Mouse (Mus musculus) heart, postnatal 0 days (tissue): ENCODE measurements at regions not wholly inside any gene's neighbourhood (a gene's known extent, or its start where the extent isn't known, plus 50 kb on each side); places are given as distances from the start of the nearest gene placed in this dataset.

Source experiments
- ATAC-seq: fragments of 200-750 bp; cut with Nextera tagmentation; 2 replicates; pipeline ENCODE4 v1.8.0; 2017; ENCODE audit warnings: low read depth, moderate number of reproducible peaks, moderate library complexity; ENCODE audit not compliant: insufficient read depth
- DNase-seq: peaks from one replicate; pipeline ENCODE4 v3.0.0-alpha.2; 2016; ENCODE audit warnings: low spot score
- H3K27ac ChIP-seq: fragments of 300-500 bp; sonication (generic); 2 replicates; pipeline ENCODE4 v1.5.1; 2014; ENCODE audit warnings: low read depth, mild to moderate bottlenecking
- H3K27me3 ChIP-seq: fragments of 300-500 bp; sonication (generic); 2 replicates; pipeline ENCODE4 v1.6.1; 2014; ENCODE audit warnings: low read length, mixed read lengths; ENCODE audit not compliant: control insufficient read depth, insufficient read depth
- H3K36me3 ChIP-seq: fragments of 300-500 bp; sonication (generic); replicated peaks from 2 replicates; pipeline ENCODE4 v1.6.1; 2014; ENCODE audit warnings: low read length, mixed read lengths; ENCODE audit not compliant: control insufficient read depth, insufficient read depth
- H3K4me1 ChIP-seq: fragments of 300-500 bp; sonication (generic); 2 replicates; pipeline ENCODE4 v1.6.1; 2014; ENCODE audit warnings: antibody characterized with exemption; ENCODE audit not compliant: control insufficient read depth, insufficient read depth
- H3K4me2 ChIP-seq: fragments of 300-500 bp; sonication (generic); 2 replicates; pipeline ENCODE4 v1.6.1; 2014; ENCODE audit warnings: low read depth, mild to moderate bottlenecking, low read length, moderate library complexity
- H3K4me3 ChIP-seq: fragments of 300-500 bp; sonication (generic); 2 replicates; pipeline ENCODE4 v1.5.1; 2014; ENCODE audit warnings: low read depth, low read length
- H3K9ac ChIP-seq: fragments of 300-500 bp; sonication (generic); replicated peaks from 2 replicates; pipeline ENCODE4 v1.6.1; 2014; ENCODE audit warnings: low read depth, low read length, mixed read lengths
- H3K9me3 ChIP-seq: fragments of 300-500 bp; sonication (generic); replicated peaks from 2 replicates; pipeline ENCODE4 v1.6.1; 2016; ENCODE audit warnings: low read length; ENCODE audit not compliant: control insufficient read depth
- CTCF ChIP-seq: IDR thresholded peaks from 2 replicates; pipeline ENCODE4 v1.5.1; 2016; ENCODE audit warnings: antibody characterized with exemption, control low read depth, low read depth
- EP300 ChIP-seq: IDR thresholded peaks from 2 replicates; pipeline ENCODE4 v1.6.1; 2016; ENCODE audit warnings: antibody characterized with exemption, low read depth
- WGBS: fragments of 180-500 bp; shearing (Covaris S2); extraction: QIAGEN DNeasy Blood & Tissue Kit; methylation state at CpG from one replicate; pipeline ENCODE4 v1.1.7; 2014; 5-methylcytosine and 5-hydroxymethylcytosine counted together

DNA sequence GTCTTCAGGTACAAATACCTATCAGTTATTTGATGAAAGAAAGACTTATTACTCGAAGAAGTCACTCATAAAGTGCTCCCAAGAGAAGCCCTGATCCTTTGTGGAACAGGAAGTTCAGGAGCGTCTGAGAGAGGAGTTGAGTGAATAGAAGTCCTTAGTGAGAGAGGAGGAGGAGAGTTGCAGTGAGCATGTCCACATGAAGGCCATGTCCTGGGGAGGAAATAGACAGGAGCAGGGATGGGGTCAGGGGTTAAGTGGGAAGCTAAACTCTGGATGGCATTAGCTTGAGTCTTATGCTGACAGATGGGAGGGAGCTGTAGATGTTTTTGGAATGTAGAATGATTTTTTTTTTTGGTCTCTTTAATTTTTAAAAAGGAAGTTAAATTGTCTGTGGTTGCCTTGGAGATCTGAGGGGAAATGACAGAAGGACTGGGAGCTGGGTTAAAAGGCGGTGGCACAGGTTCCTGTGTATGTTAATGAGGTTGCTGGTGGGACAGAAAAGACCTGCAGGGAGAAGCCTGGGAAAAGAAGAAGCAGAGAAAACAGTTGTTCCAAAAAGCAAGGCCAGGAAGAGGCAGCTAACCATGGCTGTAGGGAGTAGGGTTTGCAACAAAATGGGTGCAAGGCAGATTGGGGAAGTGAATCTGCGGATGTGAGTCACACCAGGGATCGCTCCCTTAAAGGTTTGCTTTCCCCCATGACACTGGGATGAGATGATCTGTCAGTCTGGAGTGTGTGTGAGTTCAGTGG is 128.9 kb downstream of the 4933412E24Rik start:
- 53% methylated on average over 5 of the region's 5 CpGs for WGBS
- Histone ChIP-seq H3K4me3 (no peak overlapping the region), H3K4me1 (no peaks in the 10 kb centered on the region), H3K36me3 (no peaks in the 10 kb centered on the region), H3K9me3 (no peaks in the 10 kb centered on the region), H3K9ac (no peak overlapping the region), H3K4me2 (no peak overlapping the region), H3K27me3 (no peaks in the 10 kb centered on the region), H3K27ac (no peak overlapping the region)
- TF ChIP-seq CTCF (no peak), EP300 (no peak)
- DNase-seq (no peak), ATAC-seq (no peak)

DNA sequence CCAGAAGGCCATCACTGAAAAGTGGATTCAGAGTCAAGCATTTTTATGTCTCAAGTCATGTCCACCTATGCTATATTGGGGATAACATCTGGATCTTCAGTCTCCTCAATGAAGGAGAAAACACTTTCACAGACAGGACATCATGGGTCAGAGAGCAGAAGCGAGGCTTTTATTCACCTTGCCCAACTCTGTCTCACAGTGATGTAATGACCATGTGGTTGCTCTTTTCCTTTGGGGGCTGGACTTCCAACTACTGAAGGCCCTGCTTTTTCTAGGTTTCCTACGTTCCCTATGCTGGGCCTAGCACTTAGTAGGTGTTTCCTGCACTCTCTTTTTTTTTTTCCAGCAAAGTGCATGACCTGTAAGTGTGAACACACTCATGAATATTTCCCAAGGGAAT is 130.4 kb downstream of the 4933412E24Rik start:
- 68% methylated on average over 2 of the region's 2 CpGs for WGBS

DNA sequence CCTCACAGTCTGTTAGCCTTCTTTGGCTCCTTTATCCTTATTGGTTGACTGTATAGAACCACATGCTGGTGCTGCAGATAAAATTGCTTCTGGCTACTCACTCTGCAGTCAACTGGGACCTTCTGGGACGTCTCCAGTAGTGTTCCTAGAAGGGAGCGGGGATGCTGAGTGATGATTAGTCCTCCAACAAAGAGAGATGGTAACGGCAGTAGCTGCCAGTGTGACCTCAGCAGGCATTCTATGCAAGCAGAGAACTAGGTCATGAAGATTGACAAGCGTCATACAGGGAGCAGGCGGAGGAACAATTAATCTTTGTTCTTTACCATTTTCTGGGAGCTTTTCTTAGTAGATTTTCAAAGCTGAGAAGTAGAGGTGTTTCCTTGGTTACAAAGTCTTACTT is 134.0 kb downstream of the 4933412E24Rik start:
- no peaks in the 10 kb centered on the region for H3K27me3 ChIP-seq
- no peak overlapping the region for H3K27ac ChIP-seq
- no peaks in the 10 kb centered on the region for H3K36me3 ChIP-seq
- WGBS: 71% methylated on average over 5 of the region's 5 CpGs
- DNase-seq: no peak
- no peak for ATAC-seq
- H3K9ac ChIP-seq: no peak overlapping the region
- H3K4me1 ChIP-seq: no peaks in the 10 kb centered on the region
- H3K9me3 ChIP-seq: no peaks in the 10 kb centered on the region
- no peak overlapping the region for H3K4me3 ChIP-seq
- no peak for TF ChIP-seq EP300
- TF ChIP-seq CTCF: no peak
- H3K4me2 ChIP-seq: no peak overlapping the region

More for the DNA sequence above, 130.4 kb downstream of the 4933412E24Rik start:
- TF ChIP-seq EP300 (no peak), CTCF (no peak)
- H3K27ac ChIP-seq: no peak overlapping the region
- no peak overlapping the region for H3K4me2 ChIP-seq
- no peak overlapping the region for H3K4me3 ChIP-seq
- ATAC-seq: no peak
- no peak for DNase-seq
- no peak overlapping the region for H3K9ac ChIP-seq
- H3K4me1 ChIP-seq: no peaks in the 10 kb centered on the region
- H3K9me3 ChIP-seq: no peaks in the 10 kb centered on the region
- H3K36me3 ChIP-seq: no peaks in the 10 kb centered on the region
- no peaks in the 10 kb centered on the region for H3K27me3 ChIP-seq

DNA sequence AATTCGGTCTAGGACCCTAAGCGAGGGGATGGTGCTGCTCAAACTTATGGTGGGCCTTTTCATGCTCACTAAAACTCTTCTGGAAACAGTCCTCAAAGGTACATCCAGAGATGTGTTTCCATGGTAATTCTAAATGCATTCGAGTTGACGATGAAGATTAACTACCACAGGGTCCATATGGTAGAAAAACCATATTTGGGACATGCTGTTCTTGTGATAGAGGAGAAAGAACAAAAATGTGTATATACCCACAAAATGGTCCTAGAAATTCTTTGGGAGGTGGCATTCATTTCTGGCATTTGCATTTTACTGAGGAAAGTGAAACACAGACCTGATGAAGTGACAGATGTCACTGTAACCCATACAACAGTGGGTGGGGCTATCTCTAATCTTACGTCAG is 136.0 kb downstream of the 4933412E24Rik start:
- Histone ChIP-seq H3K9ac (no peak overlapping the region), H3K27ac (no peak overlapping the region), H3K9me3 (no peaks in the 10 kb centered on the region), H3K36me3 (no peaks in the 10 kb centered on the region), H3K4me3 (no peak overlapping the region), H3K4me2 (no peak overlapping the region), H3K4me1 (no peaks in the 10 kb centered on the region), H3K27me3 (no peaks in the 10 kb centered on the region)
- no peak for ATAC-seq
- TF ChIP-seq CTCF (no peak), EP300 (no peak)
- no peak for DNase-seq
- WGBS: 86% methylated on average over 5 of the region's 5 CpGs

DNA sequence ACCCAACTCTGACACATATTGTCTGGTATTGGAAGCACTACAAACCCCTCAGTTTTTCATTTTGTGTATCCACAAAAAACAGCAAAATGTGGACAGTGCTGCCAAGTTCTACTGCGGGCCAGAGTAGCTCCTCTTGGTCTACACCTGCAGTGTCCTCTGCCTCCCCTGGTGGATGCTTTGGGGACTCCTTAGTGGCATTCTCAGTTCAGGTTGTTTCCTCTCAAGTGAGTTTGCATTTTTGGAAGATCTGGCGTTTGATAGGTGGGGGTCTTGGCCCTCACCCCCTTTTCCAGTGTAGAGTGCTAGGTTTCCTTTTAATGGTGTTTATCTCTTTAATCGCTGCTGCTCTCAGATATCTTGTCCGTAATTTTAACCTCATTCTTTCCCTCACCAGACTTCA is 137.1 kb downstream of the 4933412E24Rik start:
- no peaks in the 10 kb centered on the region for H3K36me3 ChIP-seq
- no peak overlapping the region for H3K27ac ChIP-seq
- WGBS: 72% methylated on average over 4 of the region's 4 CpGs
- DNase-seq (no peak), ATAC-seq (no peak)
- no peak overlapping the region for H3K4me2 ChIP-seq
- H3K9me3 ChIP-seq: no peaks in the 10 kb centered on the region
- H3K27me3 ChIP-seq: no peaks in the 10 kb centered on the region
- H3K4me1 ChIP-seq: no peaks in the 10 kb centered on the region
- H3K4me3 ChIP-seq: no peak overlapping the region
- no peak overlapping the region for H3K9ac ChIP-seq
- no peak for TF ChIP-seq CTCF

DNA sequence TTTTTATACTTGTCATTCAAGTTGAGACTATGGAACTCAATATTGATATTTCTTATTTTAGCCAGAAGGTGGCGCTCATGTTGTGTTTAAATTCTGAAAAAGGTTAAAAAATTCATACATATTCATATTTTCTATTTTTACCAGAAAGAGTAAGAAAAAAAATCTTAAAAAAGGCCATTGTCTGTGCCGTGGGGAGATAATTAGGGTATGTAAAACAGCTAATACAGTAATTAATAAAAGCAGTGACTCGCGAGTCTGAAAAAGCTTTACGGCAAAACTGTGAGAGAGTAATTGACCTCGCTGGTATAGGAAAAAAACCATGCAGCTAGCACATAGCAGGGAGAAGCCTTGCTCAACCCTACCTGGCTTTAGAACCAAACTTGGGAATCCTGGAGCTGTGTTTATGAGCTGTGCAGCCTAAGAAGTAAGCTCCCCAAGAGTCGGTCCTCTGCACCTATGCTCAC is 140.1 kb downstream of the 4933412E24Rik start:
- WGBS: 73% methylated on average over 7 of the region's 7 CpGs
- Histone ChIP-seq H3K4me2 (no peak overlapping the region), H3K36me3 (no peaks in the 10 kb centered on the region), H3K4me3 (no peak overlapping the region), H3K9me3 (no peaks in the 10 kb centered on the region), H3K9ac (no peak overlapping the region), H3K4me1 (no peaks in the 10 kb centered on the region), H3K27me3 (no peaks in the 10 kb centered on the region), H3K27ac (no peak overlapping the region)
- TF ChIP-seq EP300 (no peak), CTCF (no peak)
- no peak for ATAC-seq
- no peak for DNase-seq
